Mouse (Mus musculus): ENCODE data around the gene Gucy2d. TPM values are rescaled to one million over a fixed set of nuclear protein-coding genes. Genes with fewer than 3 reads are reported as not detected.
A peak's percentile ranks its signal among the peaks of the same experiment; 100 is the strongest.

Gene Gucy2d
- total RNA-seq (2012; rRNA removed) (not detected in 2 replicates), polyA plus RNA-seq (2012; ENCODE audit: insufficient read depth in 1 of 2, insufficient read length in 2 of 2, low read depth in 1 of 2, low replicate concordance in 2 of 2, missing spikeins in 1 of 2) (not detected)

DNA sequence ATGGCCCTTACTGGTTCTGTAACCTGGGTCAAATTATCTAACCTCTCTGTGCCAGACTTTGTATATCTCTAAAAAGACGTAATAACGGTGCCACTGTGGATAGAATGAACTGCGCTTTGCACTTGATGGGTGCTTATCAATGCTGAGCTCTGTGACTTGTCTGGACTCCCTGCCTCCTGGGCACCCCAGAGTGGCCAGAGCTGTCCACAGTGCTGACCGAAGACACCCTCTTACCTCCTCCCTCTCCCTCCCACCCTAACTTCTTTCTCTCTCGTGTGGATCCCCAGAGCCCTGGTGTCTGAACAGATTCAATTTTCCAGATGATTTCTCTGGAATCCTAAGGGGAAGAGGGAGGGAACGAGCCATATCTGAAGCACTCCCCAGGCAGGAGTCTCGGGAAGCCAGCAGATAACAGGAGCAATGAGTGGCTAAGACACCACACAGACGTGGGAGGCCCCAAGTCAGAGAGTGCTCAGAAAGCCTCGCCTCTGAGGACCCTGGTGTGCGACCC is at the start of gene Gucy2d:
TSS of gene Gucy2d (plus strand) at position 461 of the 511 bp plus-strand sequence.
- Histone ChIP-seq H3K9me3 (replicated peaks; ENCODE audit: insufficient read depth, low read length) (no peaks in the 10 kb centered on the region), H3K79me2 (ENCODE audit: control insufficient read depth, insufficient read depth, low read length, poor library complexity) (no peaks in the 10 kb centered on the region), H3K27ac (ENCODE audit: control insufficient read depth, low read depth, low read length) (no peak within 1 kb of the TSS), H3K4me1 (ENCODE audit: control insufficient read depth in 1 of 2, insufficient read depth in 2 of 2, low read length in 2 of 2) (no peaks in the 10 kb centered on the region), H3K4me3 (ENCODE audit: control insufficient read depth in 1 of 2, insufficient read depth in 1 of 2, low read depth in 2 of 2, low read length in 2 of 2) (no peak within 1 kb of the TSS), H3K9ac (ENCODE audit: control insufficient read depth, low read depth, low read length, poor library complexity, severe bottlenecking) (no peak within 1 kb of the TSS), H3K36me3 (ENCODE audit: control insufficient read depth in 1 of 2, insufficient read depth in 2 of 2, low read length in 2 of 2) (no peaks in the 10 kb centered on the region), H3K27me3 (ENCODE audit: control insufficient read depth in 1 of 2, insufficient read depth in 2 of 2, low read length in 2 of 2) (no peaks in the 10 kb centered on the region; a peak in 1 of 4 replicates)
- TF ChIP-seq CTCF (IDR thresholded peaks at IDR 0.05 in 2 of 3, conservative IDR thresholded peaks at IDR 0.05 in 1 of 3; ENCODE audit: control insufficient read depth in 1 of 3, insufficient read depth in 1 of 3, low read depth in 2 of 3, low read length in 3 of 3, poor library complexity in 1 of 3, severe bottlenecking in 1 of 3) (no peak), MEF2A (IDR thresholded peaks at IDR 0.05; ENCODE audit: extremely low read depth, insufficient replicate concordance, low read depth, low read length, poor library complexity, severe bottlenecking) (no peak), SIN3A (IDR thresholded peaks at IDR 0.05; ENCODE audit: low read length) (no peak), SMC3 (IDR thresholded peaks at IDR 0.05; ENCODE audit: low read depth, low read length) (no peak)
- DNase-seq (ENCODE audit: low read depth, low spot score) = peak; percentile 46

DNA sequence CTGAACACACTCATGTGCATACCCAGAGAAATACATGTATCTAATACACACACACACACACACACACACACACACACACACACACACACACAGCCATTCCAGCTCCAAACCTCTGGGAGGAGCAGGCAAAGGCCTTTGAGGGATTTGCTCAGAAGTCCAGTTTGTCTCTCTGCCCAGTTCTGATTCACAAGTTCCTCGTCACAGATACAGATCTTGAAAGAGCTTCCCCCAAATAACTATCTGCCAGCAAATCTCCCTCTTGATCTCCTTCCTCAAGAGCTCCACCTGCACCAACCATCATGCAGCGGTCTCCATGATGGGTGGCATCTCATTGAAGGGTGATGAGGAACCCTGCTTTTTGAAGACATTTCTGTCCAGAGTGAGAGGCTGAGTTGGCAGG is 49.7 kb upstream of the Gucy2d start:
- Histone ChIP-seq H3K4me1 (ENCODE audit: control insufficient read depth in 1 of 2, insufficient read depth in 2 of 2, low read length in 2 of 2) (no peaks in the 10 kb centered on the region), H3K36me3 (ENCODE audit: control insufficient read depth in 1 of 2, insufficient read depth in 2 of 2, low read length in 2 of 2) (no peaks in the 10 kb centered on the region), H3K9ac (ENCODE audit: control insufficient read depth, low read depth, low read length, poor library complexity, severe bottlenecking) (no peak overlapping the region), H3K79me2 (ENCODE audit: control insufficient read depth, insufficient read depth, low read length, poor library complexity) (no peaks in the 10 kb centered on the region), H3K4me3 (ENCODE audit: control insufficient read depth in 1 of 2, insufficient read depth in 1 of 2, low read depth in 2 of 2, low read length in 2 of 2) (no peak overlapping the region), H3K9me3 (replicated peaks; ENCODE audit: insufficient read depth, low read length) (no peaks in the 10 kb centered on the region), H3K27me3 (ENCODE audit: control insufficient read depth in 1 of 2, insufficient read depth in 2 of 2, low read length in 2 of 2) (peaks cover 0 to 3% of the 10 kb centered on the region in 2 experiments; a peak in 3 of 4 replicates), H3K27ac (ENCODE audit: control insufficient read depth, low read depth, low read length) (no peak overlapping the region)
- DNase-seq (ENCODE audit: low read depth, low spot score) = no peak
- TF ChIP-seq RAD21 (IDR thresholded peaks at IDR 0.05; ENCODE audit: low read depth, low read length) = no peak
- TF ChIP-seq NELFE (IDR thresholded peaks at IDR 0.05; ENCODE audit: low read depth, low read length) = no peak
- no peak for TF ChIP-seq MEF2A (IDR thresholded peaks at IDR 0.05; ENCODE audit: extremely low read depth, insufficient replicate concordance, low read depth, low read length, poor library complexity, severe bottlenecking)
- no peak for TF ChIP-seq RCOR1 (IDR thresholded peaks at IDR 0.05; ENCODE audit: low read depth, low read length)
- no peak for TF ChIP-seq ZKSCAN1 (IDR thresholded peaks at IDR 0.05; ENCODE audit: low read depth, low read length)
- TF ChIP-seq POLR2A (IDR thresholded peaks at IDR 0.05; ENCODE audit: control insufficient read depth in 1 of 2, insufficient read depth in 1 of 2, low read depth in 1 of 2, low read length in 2 of 2, poor library complexity in 1 of 2) = no peak
- TF ChIP-seq USF1 (IDR thresholded peaks at IDR 0.05; ENCODE audit: low read depth, low read length) = no peak
- no peak for TF ChIP-seq ZNF384 (IDR thresholded peaks at IDR 0.05; ENCODE audit: low read depth, low read length)
- no peak for TF ChIP-seq GATA1 (IDR thresholded peaks at IDR 0.05; ENCODE audit: low read depth, low read length)
- TF ChIP-seq ZC3H11A (IDR thresholded peaks at IDR 0.05; ENCODE audit: low read depth, low read length) = no peak

DNA sequence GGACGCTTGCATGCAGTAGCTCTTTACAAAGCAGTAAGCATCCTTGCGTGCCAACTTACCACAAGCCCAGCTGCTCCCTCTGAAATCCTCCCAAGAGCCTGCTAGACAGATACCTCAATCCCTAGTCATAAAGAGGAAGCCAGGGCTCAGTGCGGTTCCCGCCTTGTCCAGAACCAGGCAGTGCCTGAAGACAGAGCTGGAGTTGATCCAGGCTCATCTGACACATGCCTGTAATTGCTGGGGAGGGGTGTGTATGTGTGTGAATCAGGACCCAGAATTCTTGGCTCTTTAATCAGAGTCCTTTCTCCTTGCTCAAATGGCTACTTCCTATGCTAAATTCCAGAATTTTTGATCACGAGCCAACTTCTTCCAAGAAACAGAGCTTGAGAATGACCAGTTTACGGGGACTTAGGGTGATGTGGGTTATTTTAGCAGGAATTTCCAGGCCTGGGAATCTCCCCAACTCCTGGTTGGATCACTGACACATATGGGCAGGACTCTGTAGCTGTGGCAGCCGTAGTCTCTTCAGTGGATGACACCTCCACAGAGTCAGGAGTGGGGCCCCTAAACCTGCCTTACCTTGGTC is 48.8 kb upstream of the Gucy2d start:
- H3K36me3 ChIP-seq (ENCODE audit: control insufficient read depth in 1 of 2, insufficient read depth in 2 of 2, low read length in 2 of 2) = no peaks in the 10 kb centered on the region
- TF ChIP-seq ZKSCAN1 (IDR thresholded peaks at IDR 0.05; ENCODE audit: low read depth, low read length) (no peak), MAZ (IDR thresholded peaks at IDR 0.05; ENCODE audit: low read depth, low read length) (no peak), NELFE (IDR thresholded peaks at IDR 0.05; ENCODE audit: low read depth, low read length) (no peak), POLR2A (IDR thresholded peaks at IDR 0.05; ENCODE audit: control insufficient read depth in 1 of 2, insufficient read depth in 1 of 2, low read depth in 1 of 2, low read length in 2 of 2, poor library complexity in 1 of 2) (no peak), MYB (IDR thresholded peaks at IDR 0.05; ENCODE audit: low read depth, low read length) (no peak), SIN3A (IDR thresholded peaks at IDR 0.05; ENCODE audit: low read length) (no peak), GABPA (IDR thresholded peaks at IDR 0.05; ENCODE audit: low read depth, low read length) (no peak), CHD1 (IDR thresholded peaks at IDR 0.05; ENCODE audit: low read depth, low read length) (no peak), TCF12 (IDR thresholded peaks at IDR 0.05; ENCODE audit: low read depth, low read length) (no peak), ELF1 (IDR thresholded peaks at IDR 0.05; ENCODE audit: low read depth, low read length) (no peak), MXI1 (IDR thresholded peaks at IDR 0.05; ENCODE audit: low read depth, low read length) (no peak), E2F4 (IDR thresholded peaks at IDR 0.05; ENCODE audit: borderline replicate concordance, low read depth, low read length) (no peak), CTCF (IDR thresholded peaks at IDR 0.05 in 2 of 3, conservative IDR thresholded peaks at IDR 0.05 in 1 of 3; ENCODE audit: control insufficient read depth in 1 of 3, insufficient read depth in 1 of 3, low read depth in 2 of 3, low read length in 3 of 3, poor library complexity in 1 of 3, severe bottlenecking in 1 of 3) (no peak), USF1 (IDR thresholded peaks at IDR 0.05; ENCODE audit: low read depth, low read length) (no peak), POLR2AphosphoS5 (IDR thresholded peaks at IDR 0.05; ENCODE audit: borderline replicate concordance, low read depth, low read length) (no peak), MYC (IDR thresholded peaks at IDR 0.05; ENCODE audit: low read depth, low read length) (no peak)

More for the DNA sequence above, 48.8 kb upstream of the Gucy2d start:
- Histone ChIP-seq H3K27me3 (ENCODE audit: control insufficient read depth in 1 of 2, insufficient read depth in 2 of 2, low read length in 2 of 2) (peaks cover 0 to 3% of the 10 kb centered on the region in 2 experiments; a peak in 3 of 4 replicates), H3K9me3 (replicated peaks; ENCODE audit: insufficient read depth, low read length) (no peaks in the 10 kb centered on the region), H3K79me2 (ENCODE audit: control insufficient read depth, insufficient read depth, low read length, poor library complexity) (no peaks in the 10 kb centered on the region), H3K4me1 (ENCODE audit: control insufficient read depth in 1 of 2, insufficient read depth in 2 of 2, low read length in 2 of 2) (no peaks in the 10 kb centered on the region), H3K27ac (ENCODE audit: control insufficient read depth, low read depth, low read length) (no peak overlapping the region), H3K4me3 (ENCODE audit: control insufficient read depth in 1 of 2, insufficient read depth in 1 of 2, low read depth in 2 of 2, low read length in 2 of 2) (no peak overlapping the region), H3K9ac (ENCODE audit: control insufficient read depth, low read depth, low read length, poor library complexity, severe bottlenecking) (no peak overlapping the region)
- DNase-seq (ENCODE audit: low read depth, low spot score) = no peak
